Mouse (Mus musculus) forebrain, embryonic 10.5 days (tissue): ENCODE data around the gene Gstp2. TPM values are rescaled to one million over a fixed set of nuclear protein-coding genes. Genes with fewer than 3 reads are reported as not detected.
"Not testable (repeated sequence)": the region's sequence is repeated elsewhere in the genome, so short reads cannot be mapped to it uniquely, and the experiment has no call there.

Experiments
- DNase-seq: peaks from one replicate; pipeline ENCODE4 v3.0.0-alpha.2; 2017; ENCODE audit warnings: low spot score; ENCODE audit errors: extremely low spot score
- H3K27ac ChIP-seq: fragments of 300-500 bp; sonication (generic); 2 replicates; pipeline ENCODE4 v1.5.1; 2016; ENCODE audit warnings: mild to moderate bottlenecking
- H3K27me3 ChIP-seq: fragments of 300-500 bp; sonication (generic); 2 replicates; pipeline ENCODE4 v1.6.1; 2016; ENCODE audit warnings: mild to moderate bottlenecking; ENCODE audit not compliant: poor library complexity, severe bottlenecking
- H3K36me3 ChIP-seq: fragments of 300-500 bp; sonication (generic); replicated peaks from 2 replicates; pipeline ENCODE4 v1.6.1; 2016; ENCODE audit warnings: mild to moderate bottlenecking, moderate library complexity
- H3K4me1 ChIP-seq: fragments of 300-500 bp; sonication (generic); 2 replicates; pipeline ENCODE4 v1.6.1; 2016
- H3K4me3 ChIP-seq: fragments of 300-500 bp; sonication (generic); 2 replicates; pipeline ENCODE4 v1.5.1; 2016; ENCODE audit warnings: mild to moderate bottlenecking, moderate library complexity
- H3K9me3 ChIP-seq: fragments of 300-500 bp; sonication (generic); 2 replicates; pipeline ENCODE4 v1.6.1; 2016; ENCODE audit warnings: mild to moderate bottlenecking, moderate library complexity
- WGBS: fragments of 180-500 bp; shearing (Covaris S2); methylation state at CpG from one replicate; pipeline ENCODE4 v1.1.7; 2016; 5-methylcytosine and 5-hydroxymethylcytosine counted together
- polyA plus RNA-seq: library from polyadenylated mRNA; unstranded; fragments of >200 nt; fragmentation: Nextera tagmentation; extraction: Ambion mirVana; gene quantifications from 2 replicates; pipeline ENCODE4 v1.2.1, GENCODE M21; 2016

The Gstp2 gene
- polyA plus RNA-seq, 1 experiment from 2014 or later: 0.27 TPM

DNA sequence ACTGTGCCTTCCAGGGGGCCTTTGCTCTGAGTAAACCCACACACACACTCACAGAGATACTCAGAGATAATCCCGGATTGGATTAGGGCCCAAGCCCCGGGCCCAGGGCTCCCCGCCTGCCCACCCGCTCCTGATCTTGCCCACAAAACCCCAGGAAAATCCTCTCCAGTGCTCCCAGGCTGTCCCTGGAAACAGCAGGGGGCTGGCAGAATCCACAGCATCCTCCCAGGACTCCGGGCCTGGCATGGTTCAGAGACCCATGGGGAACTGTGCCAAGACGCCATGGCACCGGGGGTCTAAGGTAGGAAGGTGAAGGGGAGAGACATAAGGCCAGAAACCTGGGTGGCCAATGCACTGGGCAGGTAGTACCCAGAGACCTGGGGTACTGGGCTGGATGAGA, 37.5 kb upstream of the Gstp2 start:
- Histone ChIP-seq H3K27me3 (peaks cover 23% of the 10 kb centered on the region), H3K9me3 (no peaks in the 10 kb centered on the region), H3K27ac (no peak overlapping the region), H3K4me1 (peaks cover 6% of the 10 kb centered on the region; the same call in 1 of the 2 replicates), H3K4me3 (no peak overlapping the region), H3K36me3 (no peaks in the 10 kb centered on the region)
- 67% methylated on average over 7 of the region's 7 CpGs for WGBS
- DNase-seq: no peak

DNA sequence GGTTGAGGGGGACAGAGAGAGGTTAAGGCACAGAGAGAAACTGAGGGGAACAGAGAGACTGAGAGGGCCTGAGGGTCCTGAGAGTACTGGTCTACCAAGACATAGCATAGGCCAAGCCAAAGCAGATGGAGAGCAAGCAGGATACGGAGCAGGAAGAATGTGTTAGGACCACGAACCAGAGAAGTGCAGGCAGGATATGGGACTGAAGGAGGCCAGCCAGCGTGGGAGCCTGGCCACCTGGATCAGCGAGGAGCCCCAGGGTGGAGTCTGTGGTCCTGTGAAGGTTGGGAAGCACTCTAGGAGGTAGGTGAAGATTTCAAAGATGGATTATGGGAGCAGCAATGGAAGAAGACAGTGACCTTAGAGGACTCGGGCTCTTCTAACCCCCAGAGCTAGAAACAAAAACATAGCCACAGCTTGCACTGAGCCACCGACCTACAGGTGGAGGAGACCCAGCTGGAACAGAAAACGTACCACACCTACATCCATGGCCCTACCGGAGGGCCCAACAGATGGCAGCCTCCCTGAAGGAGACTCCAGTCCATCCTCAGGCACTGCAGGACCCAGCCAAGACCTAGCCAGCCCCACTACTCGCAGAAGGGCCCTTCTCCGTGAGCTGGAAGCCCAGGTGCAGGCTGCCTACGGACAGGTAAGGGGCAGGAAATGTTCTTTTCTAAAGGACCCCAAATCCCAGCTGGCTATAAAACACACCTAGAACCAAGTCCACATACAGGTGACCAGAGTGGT, 36.6 kb upstream of the Gstp2 start:
- Histone ChIP-seq H3K36me3 (no peaks in the 10 kb centered on the region), H3K4me3 (no peak overlapping the region), H3K9me3 (no peaks in the 10 kb centered on the region), H3K27ac (no peak overlapping the region), H3K4me1 (peaks cover 6% of the 10 kb centered on the region; the same call in 1 of the 2 replicates), H3K27me3 (peaks cover 23% of the 10 kb centered on the region)
- DNase-seq: no peak
- 88% methylated on average over 11 of the region's 11 CpGs for WGBS

DNA sequence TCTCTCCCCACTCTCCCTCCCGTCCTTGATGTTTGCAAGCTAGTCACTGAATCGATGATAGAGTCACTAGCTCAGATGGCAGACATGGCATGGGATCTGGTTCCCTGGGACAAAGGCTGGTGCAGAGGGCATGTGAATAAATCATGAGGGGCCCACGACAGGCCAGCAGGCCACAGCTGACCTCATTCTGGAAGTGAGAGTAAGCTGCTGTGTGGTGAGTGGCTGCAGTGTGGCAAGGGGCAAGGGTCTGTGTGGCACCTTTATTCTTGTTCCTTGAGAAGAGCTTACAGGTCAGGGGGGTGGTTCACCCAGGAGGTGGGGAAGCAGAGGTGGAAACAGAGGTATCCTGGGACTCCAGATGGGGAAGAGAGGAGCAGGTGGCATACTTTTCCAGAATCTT, 35.6 kb upstream of the Gstp2 start, which contains the start of gene Cabp2:
TSS of gene Cabp2 (plus strand) at position 185 of the 400 bp plus-strand sequence.
- peaks cover 6% of the 10 kb centered on the region; the same call in 1 of the 2 replicates for H3K4me1 ChIP-seq
- DNase-seq: no peak
- H3K27ac ChIP-seq: no peak within 1 kb of the TSS
- no peaks in the 10 kb centered on the region for H3K36me3 ChIP-seq
- no peak within 1 kb of the TSS for H3K4me3 ChIP-seq
- WGBS: 79% methylated on average over 3 of the region's 3 CpGs
- H3K27me3 ChIP-seq: peaks cover 23% of the 10 kb centered on the region
- no peaks in the 10 kb centered on the region for H3K9me3 ChIP-seq

DNA sequence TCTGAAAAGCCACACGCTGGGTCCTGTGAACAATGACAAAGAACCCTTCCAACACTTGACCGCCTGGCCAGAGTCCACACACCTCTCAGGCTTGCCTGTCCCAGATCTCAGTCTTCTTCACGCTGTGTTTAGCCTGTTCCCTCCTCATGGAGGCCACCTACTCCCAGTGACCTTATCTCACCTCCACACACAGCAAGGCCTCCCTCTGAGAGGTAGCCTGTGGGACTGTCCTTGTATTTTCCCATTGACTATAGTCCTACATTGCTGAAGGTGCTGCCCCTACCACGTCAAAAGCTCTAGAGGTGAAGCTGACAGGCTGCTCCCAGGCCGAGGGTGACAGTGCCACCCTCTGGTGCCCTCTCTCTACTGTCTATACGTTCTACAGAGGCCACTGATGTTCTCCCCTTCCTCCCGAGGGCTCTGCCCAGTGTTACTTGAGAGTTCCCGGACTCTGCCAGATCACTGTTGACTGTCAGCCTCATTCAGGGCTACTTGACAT, 34.7 kb upstream of the Gstp2 start:
- no peak overlapping the region for H3K4me3 ChIP-seq
- DNase-seq: no peak
- H3K27ac ChIP-seq: no peak overlapping the region
- peaks cover 23% of the 10 kb centered on the region for H3K27me3 ChIP-seq
- no peaks in the 10 kb centered on the region for H3K9me3 ChIP-seq
- 72% methylated on average over 8 of the region's 8 CpGs for WGBS
- H3K4me1 ChIP-seq: peaks cover 6% of the 10 kb centered on the region; the same call in 1 of the 2 replicates
- no peaks in the 10 kb centered on the region for H3K36me3 ChIP-seq

DNA sequence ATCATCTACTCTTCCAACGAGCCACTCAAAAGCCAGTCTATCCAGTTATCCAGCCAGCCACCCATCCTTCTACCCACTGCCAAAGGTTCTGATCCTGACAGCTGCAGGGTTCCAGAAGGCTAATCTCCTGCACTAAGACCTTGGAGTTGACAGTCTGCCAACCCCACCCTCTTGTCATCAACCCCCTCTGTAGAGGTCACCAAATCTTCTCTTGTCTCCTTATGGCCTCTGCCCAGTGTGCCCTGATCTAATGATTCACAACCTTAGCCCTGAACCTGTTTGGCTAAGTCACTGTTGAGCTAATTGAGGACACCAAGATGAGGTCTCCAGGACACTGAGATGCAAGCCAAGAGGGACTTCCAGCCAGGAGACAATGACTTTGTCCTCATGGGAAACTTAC, 33.8 kb upstream of the Gstp2 start:
- no peaks in the 10 kb centered on the region for H3K36me3 ChIP-seq
- H3K27ac ChIP-seq: no peak overlapping the region
- WGBS: 89% methylated on average over 1 of the region's 1 CpGs
- peaks cover 21% of the 10 kb centered on the region for H3K27me3 ChIP-seq
- H3K9me3 ChIP-seq: no peaks in the 10 kb centered on the region
- peaks cover 6% of the 10 kb centered on the region; the same call in 1 of the 2 replicates for H3K4me1 ChIP-seq
- H3K4me3 ChIP-seq: no peak overlapping the region
- no peak for DNase-seq

DNA sequence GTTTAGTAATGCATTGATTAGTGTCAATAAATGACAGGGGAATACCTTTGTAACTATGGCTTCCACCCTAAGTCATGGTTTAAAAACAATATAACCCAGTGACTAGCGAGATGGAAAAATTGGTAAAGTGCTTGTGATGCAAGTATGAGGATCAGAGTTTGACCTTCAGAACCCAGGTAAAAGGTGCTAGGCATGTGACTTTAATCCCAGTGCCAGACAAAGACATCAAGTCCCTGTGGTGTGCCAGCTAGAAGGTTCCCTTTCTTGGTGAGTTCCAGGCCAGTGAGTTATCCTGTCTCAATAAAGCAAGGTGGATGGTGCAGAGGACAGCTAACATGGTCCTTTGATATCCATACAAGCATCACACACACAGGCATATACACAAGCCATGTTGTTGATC, 29.7 kb upstream of the Gstp2 start:
- H3K27ac ChIP-seq: no peak overlapping the region
- WGBS: 83% methylated on average over 1 of the region's 1 CpGs
- H3K27me3 ChIP-seq: no peaks in the 10 kb centered on the region
- peaks cover 4% of the 10 kb centered on the region; the same call in 1 of the 2 replicates for H3K4me1 ChIP-seq
- H3K36me3 ChIP-seq: no peaks in the 10 kb centered on the region
- DNase-seq: no peak
- H3K9me3 ChIP-seq: no peaks in the 10 kb centered on the region
- H3K4me3 ChIP-seq: no peak overlapping the region

DNA sequence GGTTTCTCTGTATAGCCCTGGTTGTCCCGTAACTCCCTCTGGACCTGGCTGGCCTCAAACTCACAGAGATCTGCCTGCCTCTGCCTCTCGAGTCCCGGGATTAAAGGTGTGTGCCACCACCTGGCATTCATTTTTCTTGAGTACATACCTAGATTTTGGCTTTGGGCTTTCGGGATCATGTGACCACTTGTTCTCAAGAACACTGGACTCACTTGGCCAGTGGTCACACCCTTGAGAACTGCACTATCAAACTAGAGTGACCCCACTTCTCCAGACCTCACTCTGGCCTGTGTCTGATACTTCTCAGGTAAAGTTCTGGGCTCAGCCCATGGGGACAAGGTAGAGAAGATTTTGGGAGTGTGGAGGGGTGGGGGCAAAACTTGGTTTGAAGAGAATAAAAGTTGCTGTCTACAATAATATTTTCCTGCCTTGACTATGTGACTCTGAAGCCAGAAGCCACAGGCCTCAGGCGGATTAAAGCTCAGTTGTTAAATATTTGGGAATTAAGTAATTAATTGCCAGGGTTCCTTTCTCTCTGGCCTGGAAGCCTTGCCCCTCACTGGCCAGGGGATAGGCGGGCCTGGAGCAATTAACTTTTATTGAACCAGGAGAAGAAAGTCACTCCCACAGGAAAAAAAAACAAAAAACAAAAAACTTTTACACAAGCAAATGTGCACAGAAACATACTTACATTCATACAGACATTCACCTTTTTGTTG, 27.0 kb upstream of the Gstp2 start:
- H3K27ac ChIP-seq: no peak overlapping the region
- no peaks in the 10 kb centered on the region for H3K9me3 ChIP-seq
- H3K36me3 ChIP-seq: no peaks in the 10 kb centered on the region
- no peaks in the 10 kb centered on the region for H3K27me3 ChIP-seq
- peaks cover 7% of the 10 kb centered on the region; the same call in 1 of the 2 replicates for H3K4me1 ChIP-seq
- H3K4me3 ChIP-seq: no peak overlapping the region
- 85% methylated on average over 6 of the region's 6 CpGs for whole genome bisulfite sequencing
- DNase-seq: no peak

DNA sequence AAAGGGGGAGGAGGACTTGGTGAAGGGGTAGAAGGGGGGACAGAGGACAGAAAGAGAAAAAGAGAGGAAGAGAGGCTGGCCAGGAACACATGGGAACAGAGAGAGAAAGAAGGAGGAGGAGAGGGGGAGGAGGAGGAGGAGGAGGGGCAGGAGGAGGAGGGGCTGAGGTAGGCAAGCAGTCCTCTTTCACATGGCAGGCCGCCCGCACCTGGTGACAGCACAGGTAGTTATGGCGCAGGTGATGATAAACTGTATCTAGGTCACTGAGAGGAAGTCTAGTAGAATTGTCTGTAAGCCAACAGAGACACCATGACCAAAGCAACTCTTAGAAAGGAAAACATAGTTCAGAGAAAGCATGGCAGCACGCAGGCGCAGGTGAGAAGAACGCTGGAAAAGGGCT, 25.6 kb upstream of the Gstp2 start:
- H3K27me3 ChIP-seq: no peaks in the 10 kb centered on the region
- DNase-seq: no peak
- H3K9me3 ChIP-seq: no peaks in the 10 kb centered on the region
- peaks cover 7% of the 10 kb centered on the region; the same call in 1 of the 2 replicates for H3K4me1 ChIP-seq
- H3K27ac ChIP-seq: no peak overlapping the region
- WGBS: 92% methylated on average over 6 of the region's 6 CpGs
- no peaks in the 10 kb centered on the region for H3K36me3 ChIP-seq
- no peak overlapping the region for H3K4me3 ChIP-seq

DNA sequence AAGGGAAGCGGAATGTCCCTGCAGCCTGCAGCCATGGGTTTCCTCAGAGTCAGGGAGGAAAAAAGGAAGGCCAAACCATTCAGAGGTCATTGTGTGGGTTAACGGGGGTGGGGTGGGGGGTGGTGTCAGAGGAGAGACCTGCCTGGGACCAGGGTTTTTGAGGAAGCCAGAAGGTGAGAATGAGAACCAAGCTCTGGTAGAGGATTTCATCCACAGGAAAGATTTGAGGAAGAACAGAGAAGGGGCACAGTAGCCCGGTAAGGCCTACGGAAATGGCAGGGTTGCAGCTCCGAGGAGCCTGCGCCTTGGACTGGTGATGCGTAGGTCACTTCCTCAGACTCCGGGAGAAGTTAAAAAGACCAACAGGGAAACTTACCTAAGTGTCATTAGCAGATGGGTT, 24.9 kb upstream of the Gstp2 start:
- Histone ChIP-seq H3K36me3 (no peaks in the 10 kb centered on the region), H3K27ac (no peak overlapping the region), H3K9me3 (no peaks in the 10 kb centered on the region), H3K27me3 (no peaks in the 10 kb centered on the region), H3K4me1 (peaks cover 7% of the 10 kb centered on the region; the same call in 1 of the 2 replicates), H3K4me3 (no peak overlapping the region)
- WGBS: 83% methylated on average over 8 of the region's 8 CpGs
- no peak for DNase-seq

DNA sequence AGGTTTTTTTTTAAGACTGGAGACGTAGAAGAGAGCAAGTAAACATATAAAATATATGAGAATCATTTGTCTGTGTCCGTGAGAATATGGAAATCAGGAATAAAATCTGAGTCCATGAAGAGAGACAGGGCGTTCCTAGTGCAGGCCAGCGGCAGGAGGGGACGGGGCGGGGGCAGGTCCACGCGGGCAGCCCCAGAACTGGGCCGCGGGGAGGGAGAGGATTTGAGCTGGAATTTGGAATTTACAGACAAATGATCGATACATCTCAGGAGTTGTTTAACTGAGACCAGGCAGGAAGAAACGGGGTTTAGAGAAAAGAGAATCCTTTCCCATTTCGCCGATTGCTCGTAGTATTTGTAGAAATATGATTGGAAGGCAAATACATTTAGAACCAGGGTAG, 24.5 kb upstream of the Gstp2 start:
- Histone ChIP-seq H3K4me3 (no peak overlapping the region), H3K27me3 (no peaks in the 10 kb centered on the region), H3K27ac (no peak overlapping the region), H3K9me3 (no peaks in the 10 kb centered on the region), H3K36me3 (no peaks in the 10 kb centered on the region), H3K4me1 (peaks cover 7% of the 10 kb centered on the region; the same call in 1 of the 2 replicates)
- DNase-seq: no peak
- WGBS: 81% methylated on average over 15 of the region's 15 CpGs

DNA sequence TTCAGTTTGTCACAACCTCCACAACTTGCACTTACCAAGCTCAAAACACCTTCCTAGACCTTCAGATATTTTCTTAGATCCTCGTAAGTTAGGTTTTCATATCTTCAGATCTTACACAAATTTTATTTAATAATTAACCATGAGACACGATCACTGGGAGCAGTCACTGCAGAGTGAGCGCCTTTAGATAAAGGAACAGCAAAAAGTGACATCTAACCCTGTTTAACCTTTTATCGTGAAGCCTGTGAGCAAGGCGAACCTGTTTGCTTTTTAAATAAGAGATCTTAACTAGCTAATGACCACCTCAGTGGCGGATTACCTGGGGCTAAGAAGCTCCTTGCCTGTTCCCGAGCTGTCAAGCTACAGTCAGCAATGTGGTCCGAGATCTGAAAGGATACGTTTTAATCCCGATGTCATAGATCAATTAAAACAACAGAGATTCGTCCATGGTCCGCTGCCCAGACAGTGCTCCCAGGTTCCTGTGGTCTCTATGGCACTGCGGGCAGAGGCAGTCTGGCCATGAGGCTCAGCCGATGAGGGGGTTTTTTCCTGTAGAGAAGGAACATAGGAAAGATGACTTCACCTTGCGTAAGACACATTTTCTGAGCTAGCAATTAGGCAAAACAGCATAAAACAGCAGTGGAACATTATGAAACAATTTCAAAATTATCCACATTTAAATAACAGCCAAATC, 23.0 kb upstream of the Gstp2 start:
- 71% methylated on average over 15 of the region's 15 CpGs for WGBS
- H3K36me3 ChIP-seq: no peaks in the 10 kb centered on the region
- no peak for DNase-seq

DNA sequence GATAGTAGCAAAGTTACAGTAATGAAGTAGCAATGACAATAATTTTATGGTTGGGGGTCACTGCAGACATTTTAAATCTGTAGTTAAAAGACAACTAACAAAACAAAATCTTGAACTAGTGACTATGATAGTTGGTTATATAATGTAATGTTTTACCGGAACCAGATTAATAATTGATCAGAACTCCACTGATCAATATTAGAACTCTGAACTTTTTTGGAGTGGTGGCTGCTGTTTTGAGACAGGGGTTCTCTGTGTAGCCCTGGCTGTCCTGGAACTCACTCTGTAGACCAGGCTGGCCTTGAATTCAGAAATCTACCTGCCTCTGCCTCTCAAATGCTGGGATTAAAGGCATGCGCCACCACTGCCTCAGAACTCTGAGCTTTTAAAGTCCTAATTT, 22.4 kb upstream of the Gstp2 start:
- H3K27ac ChIP-seq, DNase-seq: not testable (repeated sequence)

More for the DNA sequence above, 23.0 kb upstream of the Gstp2 start:
- no peaks in the 10 kb centered on the region for H3K9me3 ChIP-seq
- no peaks in the 10 kb centered on the region for H3K27me3 ChIP-seq
- H3K4me1 ChIP-seq: peaks cover 7% of the 10 kb centered on the region; the same call in 1 of the 2 replicates
- H3K27ac ChIP-seq: no peak overlapping the region
- no peak overlapping the region for H3K4me3 ChIP-seq

More for the DNA sequence above, 22.4 kb upstream of the Gstp2 start:
- 90% methylated on average over 2 of the region's 2 CpGs for WGBS
- H3K4me3 ChIP-seq, H3K4me1 ChIP-seq, H3K27me3 ChIP-seq, H3K9me3 ChIP-seq, H3K36me3 ChIP-seq: not testable (repeated sequence)
